Mouse (Mus musculus) erythroblast, embryonic 14.5 days (primary cell): ENCODE data around the gene Cnot2.

Experiments used
- GATA1 ChIP-seq: IDR thresholded peaks from 2 replicates; pipeline ENCODE4 v1.6.1; 2012; ENCODE audit warnings: low read length, inconsistent platforms, mixed read lengths
- TAL1 ChIP-seq: IDR thresholded peaks from 3 replicates; pipeline ENCODE4 v1.6.1; 2012; ENCODE audit warnings: low read length, inconsistent platforms, mixed read lengths

- no peak for TF ChIP-seq TAL1
- TF ChIP-seq GATA1: no peak
These were observed 100.3 kb downstream of the Cnot2 start for GRCm38 (mm10) chr10:116480988-116481387.
